Mouse (Mus musculus) ovary, adult 18-20 months (tissue): ENCODE data around the gene Mrpl14.

Source experiments
- DNase-seq: peaks from one replicate; pipeline ENCODE4 v3.0.0; 2022; ENCODE audit warnings: low spot score, mixed read lengths

Gene Mrpl14

GRCm38 (mm10) chr17:45686716-45687115, 594 bp downstream of the Mrpl14 start, which contains the start of gene Tmem63b:
Gene Tmem63b, minus strand, starts transcription at chr17:45686905.
- no peak for DNase-seq

DNA sequence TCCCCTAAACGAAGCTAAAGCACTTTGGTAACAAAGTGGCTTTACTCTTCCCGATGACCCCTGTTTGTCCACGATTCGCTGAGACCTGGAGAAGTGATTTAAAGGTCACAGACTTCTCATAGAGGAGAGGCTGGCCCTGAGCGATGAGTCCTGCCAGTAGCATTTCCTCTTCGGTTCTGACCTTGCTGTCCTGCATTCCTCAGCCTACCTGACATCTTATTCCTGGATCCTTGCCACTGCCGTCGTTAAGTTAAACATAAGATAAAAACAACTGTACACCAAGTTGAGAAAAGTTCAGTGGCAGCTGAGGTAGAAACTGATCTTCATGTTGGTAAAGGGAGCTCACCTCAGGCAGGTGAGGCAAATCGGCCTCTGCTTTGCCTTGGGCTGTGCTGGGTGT, 3.0 kb downstream of the Mrpl14 start:
- no peak for DNase-seq

GRCm38 (mm10) chr17:45690044-45690443, 3.9 kb downstream of the Mrpl14 start:
- no peak for DNase-seq

DNA sequence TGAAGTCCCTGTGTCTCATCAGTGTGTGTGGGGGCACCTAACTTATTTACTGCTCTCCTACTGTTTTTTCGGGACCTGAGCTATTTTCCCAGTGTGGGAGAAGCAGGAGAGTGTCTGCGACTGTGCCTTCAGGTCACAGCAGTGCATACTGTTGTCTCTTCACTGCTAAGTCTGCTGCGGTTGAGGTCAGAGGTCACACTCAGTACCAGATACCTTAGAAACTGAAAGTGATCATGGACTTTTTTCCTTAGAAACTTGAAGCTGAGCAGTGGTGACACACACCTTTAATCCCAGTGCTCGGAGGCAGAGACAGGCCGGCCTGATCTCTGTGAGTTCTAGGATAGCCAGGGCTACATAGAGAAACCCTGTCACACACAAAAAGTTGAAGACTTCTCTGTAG, 6.0 kb downstream of the Mrpl14 start:
- no peak for DNase-seq

DNA sequence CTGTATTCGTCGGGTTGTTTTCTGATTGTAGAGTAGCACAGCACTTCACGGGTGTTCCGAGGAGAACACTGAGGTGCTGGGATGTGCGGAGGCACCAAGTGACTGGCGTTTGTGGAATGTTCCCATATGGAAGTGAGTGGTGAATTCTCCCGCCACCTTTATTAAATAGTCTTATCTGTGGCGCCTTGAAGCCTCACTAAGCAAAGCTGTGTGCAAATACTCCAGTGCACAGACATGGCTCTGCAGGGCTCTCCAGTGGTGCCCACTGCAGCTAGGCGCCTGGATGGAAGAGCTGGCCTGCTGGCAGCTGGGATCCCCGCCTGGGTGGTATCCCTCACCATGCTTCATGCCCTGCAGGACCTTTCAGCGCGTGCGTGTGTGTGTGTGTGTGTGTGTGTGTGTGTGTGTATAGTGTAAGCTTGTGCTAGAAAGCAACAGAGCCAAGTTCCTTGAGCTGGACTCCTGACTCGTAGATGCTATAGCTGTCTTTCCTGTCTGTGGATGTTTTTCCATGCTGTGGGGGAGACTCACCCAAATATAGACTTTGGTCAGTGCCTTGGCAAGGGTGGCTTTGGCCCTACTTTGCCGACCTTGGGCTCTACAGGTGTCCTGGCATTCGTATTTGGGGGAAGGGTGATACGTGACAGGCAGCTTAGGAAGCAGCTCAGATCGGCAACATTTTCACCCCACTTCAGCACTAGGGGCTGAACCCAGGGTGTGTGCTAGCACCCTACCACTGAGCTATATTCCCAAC, 7.9 kb downstream of the Mrpl14 start:
- DNase-seq, result no peak

- no peak for DNase-seq
These were observed 9.4 kb downstream of the Mrpl14 start for GRCm38 (mm10) chr17:45695227-45696120.

GRCm38 (mm10) chr17:45696981-45697380, 10.9 kb downstream of the Mrpl14 start:
- DNase-seq, result no peak

GRCm38 (mm10) chr17:45698368-45698767, 12.2 kb downstream of the Mrpl14 start:
- DNase-seq, result no peak

DNA sequence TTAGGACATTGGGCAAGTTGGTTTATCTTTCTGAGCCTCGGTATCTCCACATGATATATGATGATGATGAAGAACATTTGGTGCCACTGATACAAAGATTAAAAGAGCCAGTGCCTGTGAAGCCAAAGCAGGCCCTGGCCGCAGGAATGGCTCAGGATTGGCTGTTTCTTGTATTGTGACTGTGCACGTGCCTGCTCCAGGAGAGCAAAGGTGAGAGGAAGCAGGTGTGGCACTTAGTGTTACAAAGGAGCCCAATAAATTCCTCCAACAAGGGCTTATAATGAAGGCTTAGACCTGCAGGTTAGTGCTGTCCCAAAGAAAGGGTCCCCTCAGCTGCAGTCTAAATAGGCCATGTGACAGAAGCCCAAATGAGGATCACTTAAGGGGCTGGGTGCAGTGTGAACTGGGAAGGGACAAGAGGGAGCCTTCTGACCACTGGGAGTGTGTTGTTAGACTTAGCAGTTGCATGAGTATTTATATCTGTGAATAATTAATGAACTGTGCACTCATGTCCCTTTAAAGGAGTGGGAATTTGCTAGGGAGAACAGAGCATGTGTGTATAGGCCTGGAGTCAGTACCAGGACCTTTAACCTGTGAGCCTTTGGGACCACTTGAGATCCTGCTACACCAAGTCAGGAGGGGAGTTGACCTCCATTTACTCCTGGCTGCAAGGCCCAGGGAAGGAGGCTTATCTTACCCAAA, 13.1 kb downstream of the Mrpl14 start:
- DNase-seq, result no peak

- no peak for DNase-seq
These were observed 14.5 kb downstream of the Mrpl14 start for GRCm38 (mm10) chr17:45700496-45701235.

GRCm38 (mm10) chr17:45701236-45701591, 15.1 kb downstream of the Mrpl14 start:
- no peak for DNase-seq

DNA sequence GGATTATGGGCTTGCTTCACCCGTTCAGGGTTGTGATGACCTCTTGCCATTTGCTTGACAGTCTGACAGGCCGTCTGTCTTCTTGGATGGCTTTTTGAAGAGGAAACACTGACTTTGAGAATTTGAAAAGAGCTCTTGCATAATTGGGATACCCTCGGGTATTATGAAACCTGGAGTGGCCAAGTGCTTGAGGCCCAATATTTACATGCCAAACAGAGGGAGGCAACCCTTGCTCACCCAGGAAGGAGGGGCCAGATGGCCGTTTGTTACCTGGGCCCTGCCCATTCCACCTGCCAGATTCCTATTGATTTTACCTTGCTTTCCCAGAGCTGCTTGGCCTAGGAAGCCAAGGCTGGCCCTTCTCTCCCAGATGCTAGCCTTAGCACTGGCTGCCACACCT, 16.1 kb downstream of the Mrpl14 start:
- no peak for DNase-seq

- DNase-seq, result no peak
These were observed 17.1 kb downstream of the Mrpl14 start for GRCm38 (mm10) chr17:45703187-45703586.

DNA sequence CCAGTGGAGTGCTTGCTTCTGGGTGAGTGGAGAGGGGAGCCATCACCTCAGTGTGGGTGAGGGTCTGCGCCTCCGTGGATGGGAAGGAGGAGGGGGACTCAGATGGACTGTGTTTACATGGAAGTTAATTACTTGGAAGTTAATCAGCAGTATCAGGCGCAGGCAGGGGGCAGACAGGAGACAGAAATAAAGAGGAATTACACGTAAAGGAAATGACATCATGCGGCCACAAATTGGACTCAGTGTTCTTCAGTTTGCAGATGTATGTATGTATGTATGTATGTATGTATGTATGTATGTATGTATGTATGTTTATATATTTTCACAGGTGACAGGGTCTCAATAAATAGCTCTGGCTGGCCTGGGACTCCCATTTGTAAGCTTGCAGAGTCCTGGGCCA, 20.7 kb downstream of the Mrpl14 start:
- DNase-seq, result no peak

DNA sequence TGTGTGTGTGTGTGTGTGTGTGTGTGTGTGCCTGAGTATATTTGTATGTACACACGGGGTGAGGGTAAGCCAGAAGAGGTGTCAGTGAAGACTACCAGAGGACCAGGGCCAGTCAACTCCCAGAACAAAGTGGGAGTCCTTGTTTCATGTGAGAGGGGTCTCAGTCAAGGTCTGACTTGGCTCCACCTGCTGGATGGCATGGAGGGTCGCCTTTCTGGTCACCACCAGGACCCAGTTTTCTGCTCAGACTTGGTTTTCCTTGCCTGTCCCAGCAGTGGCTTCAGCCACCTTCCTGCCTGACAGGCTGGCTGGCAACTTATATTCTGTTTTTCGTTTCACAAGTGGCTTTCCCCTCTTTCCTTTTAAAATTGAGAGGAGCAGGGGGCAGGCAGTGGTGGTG, 21.3 kb downstream of the Mrpl14 start:
- DNase-seq, result no peak

- DNase-seq, result no peak
These were observed 22.1 kb downstream of the Mrpl14 start for GRCm38 (mm10) chr17:45708179-45708578.

DNA sequence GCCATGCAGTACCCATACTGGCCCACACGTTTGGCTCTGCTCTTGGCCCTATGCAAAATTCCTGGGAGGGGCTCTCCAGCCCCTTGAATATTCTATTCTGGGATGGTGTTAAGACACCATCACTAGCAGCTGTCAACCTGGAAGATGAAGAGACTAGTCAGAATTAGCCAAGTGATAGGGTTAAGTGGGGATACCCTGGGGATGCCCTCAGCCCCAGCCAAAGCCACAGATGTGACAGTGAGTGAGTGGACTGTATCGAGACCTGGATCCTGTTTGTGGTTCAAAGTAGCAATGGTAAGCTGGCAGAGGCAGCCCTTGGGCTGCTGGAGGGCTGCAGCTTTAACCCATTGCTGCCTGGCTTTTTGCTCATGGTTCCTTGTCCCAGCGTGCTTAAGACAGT, 23.7 kb downstream of the Mrpl14 start:
- no peak for DNase-seq

DNA sequence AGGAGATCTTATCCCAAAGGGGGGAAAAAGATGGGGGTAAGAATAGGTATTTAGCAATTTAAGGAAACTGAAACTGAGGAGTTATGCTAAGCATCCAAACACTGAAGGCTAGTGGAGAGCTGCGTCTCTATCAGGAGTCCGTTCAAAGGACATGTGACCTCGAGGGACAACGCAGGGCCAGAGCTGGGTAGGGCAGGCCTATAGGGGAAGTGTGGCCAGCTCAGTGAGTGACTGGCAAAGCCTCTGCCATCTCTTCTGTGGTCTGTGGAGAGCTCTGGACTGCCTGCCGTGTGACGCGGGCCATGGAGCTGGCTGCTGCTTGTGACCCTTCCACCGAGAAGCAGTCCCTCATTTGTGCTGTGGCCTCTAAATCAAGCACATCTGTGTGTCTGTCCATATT, 24.3 kb downstream of the Mrpl14 start:
- no peak for DNase-seq

DNA sequence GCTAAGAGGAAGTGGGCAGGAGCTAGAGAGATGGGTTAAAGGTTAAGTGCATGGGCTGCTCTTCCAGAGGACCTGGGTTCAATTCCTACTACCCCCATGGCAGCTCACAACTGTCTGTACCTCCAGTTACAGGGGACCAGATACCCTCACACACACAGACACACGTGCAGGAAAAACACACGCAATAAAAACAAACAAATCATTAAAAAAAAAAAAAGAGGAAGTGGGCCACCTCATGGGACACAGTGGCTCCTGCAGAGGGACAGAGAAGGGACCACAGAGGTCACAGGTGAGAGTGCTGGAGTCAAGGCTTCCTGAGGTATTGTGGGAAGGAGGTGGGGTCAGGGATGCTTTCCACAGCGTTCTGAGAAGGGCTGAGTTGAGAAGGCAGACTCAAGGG, 25.4 kb downstream of the Mrpl14 start:
- DNase-seq, result no peak

- no peak for DNase-seq
These were observed 32.2 kb downstream of the Mrpl14 start for GRCm38 (mm10) chr17:45718323-45718722.

GRCm38 (mm10) chr17:45723732-45724573, 37.8 kb downstream of the Mrpl14 start:
- peak; percentile 38 for DNase-seq
